ENCODE assay signal across 9 mouse cellular contexts in the genomic region with DNA sequence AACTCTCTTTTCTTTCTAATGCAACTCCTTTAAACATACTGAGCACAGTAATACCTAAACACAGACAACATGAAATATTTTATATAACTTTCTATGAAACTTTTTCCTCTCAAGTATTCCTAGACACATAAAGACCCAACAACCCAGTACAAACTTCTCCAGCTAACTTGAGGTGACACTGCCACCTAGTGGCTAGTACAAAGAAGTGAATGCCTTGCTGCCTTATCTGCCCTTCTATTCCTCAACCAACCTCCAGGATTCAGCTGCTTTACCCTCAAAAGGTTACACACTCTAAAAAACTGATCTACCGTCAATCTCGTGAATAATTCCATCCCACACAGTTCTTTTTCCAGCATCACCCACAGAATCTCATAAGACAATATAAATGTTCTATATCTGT. TPM values are rescaled to one million over a fixed set of nuclear protein-coding genes. Genes with fewer than 3 reads are reported as not detected.
A peak's percentile ranks its signal among the peaks of the same experiment; 100 is the strongest.
DNase-seq lines count a peak whose midpoint lies in the region; ATAC-seq and TF ChIP-seq lines count a peak whose summit lies in the region.
"Had no signal": no experiment of that assay in that cellular context is flagged by ENCODE, and none has a peak within 500 bp of the region (broad histone marks: within the 10 kb centered on the region; RNA-seq: fewer than 3 reads in every experiment).

No protein-coding gene starts in this region.

- H3K4me2 ChIP-seq in forebrain, postnatal 0 days (ENCODE audit: low read depth) = no peak overlapping the region
- H3K4me2 ChIP-seq in liver, embryonic 14.5 days (ENCODE audit: low read depth) = no peak overlapping the region
- H3K4me2 ChIP-seq: stomach, embryonic 15.5 days had no signal

- H3K27ac ChIP-seq in forebrain, postnatal 0 days (ENCODE audit: low read depth, low read length) = no peak overlapping the region
- H3K27ac ChIP-seq in liver, embryonic 14.5 days = no peak overlapping the region
- H3K27ac ChIP-seq: stomach, embryonic 15.5 days had no signal

- WGBS in forebrain, postnatal 0 days = 30% methylated on average over 2 of the region's 2 CpGs
- WGBS in liver, embryonic 14.5 days (ENCODE audit: insufficient replicate concordance) = 6% methylated on average over 2 of the region's 2 CpGs

- no peaks in the 10 kb centered on the region for H3K9me3 ChIP-seq in forebrain, postnatal 0 days (ENCODE audit: low read length)
- no peaks in the 10 kb centered on the region for H3K9me3 ChIP-seq in liver, embryonic 14.5 days (ENCODE audit: control insufficient read depth, low read length)
- H3K9me3 ChIP-seq: stomach, embryonic 15.5 days had no signal

- no peak for TF ChIP-seq EP300 in liver, embryonic 14.5 days (IDR thresholded peaks at IDR 0.05; ENCODE audit: low read depth)

- H3K9ac ChIP-seq in forebrain, postnatal 0 days = no peak overlapping the region
- no peak overlapping the region for H3K9ac ChIP-seq in liver, embryonic 14.5 days (replicated peaks)
- H3K9ac ChIP-seq: stomach, embryonic 15.5 days had no signal

- ATAC-seq in forebrain, postnatal 0 days = peak; percentile 75
- ATAC-seq in liver, embryonic 14.5 days (ENCODE audit: insufficient read depth) = no peak

- H3K4me1 ChIP-seq in forebrain, postnatal 0 days (ENCODE audit: insufficient read depth) = no peaks in the 10 kb centered on the region
- H3K4me1 ChIP-seq in liver, embryonic 14.5 days (replicated peaks; ENCODE audit: control insufficient read depth in 2 of 2, insufficient read depth in 2 of 2, low read length in 1 of 2) = no peaks in the 10 kb centered on the region; a peak in 2 of 4 replicates
- H3K4me1 ChIP-seq: stomach, embryonic 15.5 days had no signal

- TF ChIP-seq CTCF in forebrain, postnatal 0 days (IDR thresholded peaks at IDR 0.05; ENCODE audit: low read depth) = peak; percentile 83
- TF ChIP-seq CTCF in liver, embryonic 14.5 days (IDR thresholded peaks at IDR 0.05; ENCODE audit: low read depth) = peak; percentile 79

- H3K36me3 ChIP-seq in forebrain, postnatal 0 days (ENCODE audit: insufficient read depth) = no peaks in the 10 kb centered on the region; the same call in 1 of the 2 replicates
- no peaks in the 10 kb centered on the region for H3K36me3 ChIP-seq in liver, embryonic 14.5 days (replicated peaks; ENCODE audit: control insufficient read depth, insufficient read depth, low read depth)
- H3K36me3 ChIP-seq: stomach, embryonic 15.5 days had no signal

- H3K27me3 ChIP-seq in forebrain, postnatal 0 days (ENCODE audit: insufficient read depth, low read length) = no peaks in the 10 kb centered on the region
- H3K27me3 ChIP-seq in liver, embryonic 14.5 days (ENCODE audit: control insufficient read depth, insufficient read depth, low read length) = no peaks in the 10 kb centered on the region
- H3K27me3 ChIP-seq: stomach, embryonic 15.5 days had no signal

- H3K4me3 ChIP-seq in forebrain, postnatal 0 days (ENCODE audit: low read depth, low read length) = no peak overlapping the region
- no peak overlapping the region for H3K4me3 ChIP-seq in liver, embryonic 14.5 days (ENCODE audit: insufficient read depth in 1 of 2, low read depth in 2 of 2, low read length in 2 of 2)
- H3K4me3 ChIP-seq: stomach, embryonic 15.5 days had no signal

- DNase-seq in gastrocnemius, adult 18-20 months (ENCODE audit: low spot score) = peak; percentile 28
- no peak for DNase-seq in gastrocnemius, adult 8-10 months (ENCODE audit: low spot score in 2 of 2)
- peak; percentile 42 to 49 for DNase-seq in B cell, adult 2 months
- peak; percentile 71 for DNase-seq in adipocyte (ENCODE audit: low spot score)
- peak; percentile 64 for DNase-seq in forebrain, postnatal 0 days
- peak in 1 of 3 experiments; percentile 26 for DNase-seq in liver, embryonic 14.5 days (ENCODE audit: low read depth in 3 of 3, low spot score in 3 of 3)
- DNase-seq in retina, embryonic 14.5 days (ENCODE audit: low spot score) = peak; percentile 81
- no peak for DNase-seq in spleen, adult 12 weeks (ENCODE audit: low spot score)

RNA-seq across cellular contexts. Expression of gene Ccser2, which starts 16.4 kb away (rescaled TPM):
- total RNA-seq in gastrocnemius, adult 18-20 months (2021) = 10 to 100 TPM; 63.3 to 72.8 TPM
- 10 to 100 TPM; 62.5 to 78.0 (median 72.6) TPM for total RNA-seq in gastrocnemius, adult 8-10 months (2022)
- total RNA-seq in forebrain, postnatal 0 days (2014; rRNA removed) = 88.8 and 98.3 TPM in 2 replicates
- 73.1 and 101 TPM in 2 replicates for polyA plus RNA-seq in forebrain, postnatal 0 days (2015; fragmentation: Nextera tagmentation; extraction: Ambion mirVana)
- 1.5 and 1.6 TPM in 2 replicates for polyA plus RNA-seq in liver, embryonic 14.5 days (2012; rRNA removed)
- 4.1 and 5.0 TPM in 2 replicates for polyA plus RNA-seq in liver, embryonic 14.5 days (2014; fragmentation: Nextera tagmentation; extraction: Ambion mirVana)

Comparison
In these comparisons a context has a peak if more than half of its experiments do, and no peak if none do; other contexts are left out.
1. DNase-seq: peak in gastrocnemius, adult 18-20 months (single experiment), B cell, adult 2 months (2 of 2), adipocyte (single experiment), forebrain, postnatal 0 days (single experiment) and retina, embryonic 14.5 days (single experiment); none in gastrocnemius, adult 8-10 months (0 of 2) and spleen, adult 12 weeks (single experiment).